ENCODE assay signal across 22 mouse cellular contexts in genomic region chr12:70809957-70810356, GRCm38 (mm10). TPM values are rescaled to one million over a fixed set of nuclear protein-coding genes. Genes with fewer than 3 reads are reported as not detected.
A peak's percentile ranks its signal among the peaks of the same experiment; 100 is the strongest.
DNase-seq lines count a peak whose midpoint lies in the region; ATAC-seq and TF ChIP-seq lines count a peak whose summit lies in the region.
"Had no signal": no experiment of that assay in that cellular context is flagged by ENCODE, and none has a peak within 500 bp of the region (broad histone marks: within the 10 kb centered on the region; RNA-seq: fewer than 3 reads in every experiment).

No protein-coding gene starts in this region.

- H3K4me1 ChIP-seq in hindbrain, embryonic 14.5 days (replicated peaks; ENCODE audit: control insufficient read depth, insufficient read depth, low read length), result no peaks in the 10 kb centered on the region
- no peaks in the 10 kb centered on the region for H3K4me1 ChIP-seq in hindbrain, embryonic 11.5 days (replicated peaks; ENCODE audit: control insufficient read depth, insufficient read depth, low read length)
- no peaks in the 10 kb centered on the region for H3K4me1 ChIP-seq in midbrain, postnatal 0 days (ENCODE audit: insufficient read depth, low read length)
- peaks cover 11% of the 10 kb centered on the region for H3K4me1 ChIP-seq in midbrain, embryonic 10.5 days
- H3K4me1 ChIP-seq: forebrain, embryonic 15.5 days had no signal

- DNase-seq in heart, adult 11 months, result peak; percentile 53
- DNase-seq in heart, postnatal 10 days, result no peak
- no peak for DNase-seq in hindbrain, embryonic 14.5 days (ENCODE audit: low spot score)
- DNase-seq in hindbrain, embryonic 11.5 days (ENCODE audit: low spot score), result no peak
- peak; percentile 47 for DNase-seq in midbrain, postnatal 0 days (ENCODE audit: low spot score)
- DNase-seq in midbrain, embryonic 10.5 days (ENCODE audit: low spot score), result no peak
- DNase-seq in embryo, embryonic 10 days (ENCODE audit: low spot score), result no peak
- DNase-seq: adrenal gland, adult 8-10 months; adrenal gland, postnatal 25 days; cerebellum, adult 18-20 months; cerebellum, adult 9-10 months; cerebellum, postnatal 14 days; gastrocnemius, postnatal 25 days; heart, adult 2 months; heart, postnatal 4 days had no signal

- H3K9me3 ChIP-seq in hindbrain, embryonic 14.5 days (ENCODE audit: control insufficient read depth, low read length), result no peaks in the 10 kb centered on the region
- no peaks in the 10 kb centered on the region for H3K9me3 ChIP-seq in hindbrain, embryonic 11.5 days (ENCODE audit: control insufficient read depth, low read length)
- no peaks in the 10 kb centered on the region for H3K9me3 ChIP-seq in midbrain, postnatal 0 days (ENCODE audit: low read length)
- H3K9me3 ChIP-seq in midbrain, embryonic 10.5 days (replicated peaks), result no peaks in the 10 kb centered on the region
- H3K9me3 ChIP-seq: embryonic facial prominence, embryonic 12.5 days; embryonic facial prominence, embryonic 15.5 days; forebrain, embryonic 15.5 days; heart, embryonic 10.5 days; heart, embryonic 13.5 days had no signal

- intact Hi-C loops in heart, postnatal 10 days (cut with DNase I), result no loop called here

- H3K36me3 ChIP-seq in hindbrain, embryonic 14.5 days (replicated peaks; ENCODE audit: control insufficient read depth, insufficient read depth), result no peaks in the 10 kb centered on the region
- no peaks in the 10 kb centered on the region for H3K36me3 ChIP-seq in hindbrain, embryonic 11.5 days (ENCODE audit: control insufficient read depth, insufficient read depth, low read length)
- no peaks in the 10 kb centered on the region for H3K36me3 ChIP-seq in midbrain, postnatal 0 days (ENCODE audit: insufficient read depth, low read length)
- no peaks in the 10 kb centered on the region for H3K36me3 ChIP-seq in midbrain, embryonic 10.5 days
- H3K36me3 ChIP-seq: embryonic facial prominence, embryonic 12.5 days; embryonic facial prominence, embryonic 15.5 days; forebrain, embryonic 15.5 days; heart, embryonic 10.5 days; heart, embryonic 13.5 days had no signal

- ATAC-seq in hindbrain, embryonic 14.5 days (ENCODE audit: low FRiP score), result no peak
- no peak for ATAC-seq in hindbrain, embryonic 11.5 days (ENCODE audit: low FRiP score)
- no peak for ATAC-seq in midbrain, postnatal 0 days (ENCODE audit: low FRiP score)
- ATAC-seq: activated CD4-positive, CD25-positive, alpha-beta regulatory T cell, adult 4 months; forebrain, embryonic 15.5 days; intestine, postnatal 0 days had no signal

- no peak overlapping the region for H3K4me2 ChIP-seq in hindbrain, embryonic 14.5 days (replicated peaks)
- no peak overlapping the region for H3K4me2 ChIP-seq in hindbrain, embryonic 11.5 days (replicated peaks; ENCODE audit: low read depth, low read length)
- no peak overlapping the region for H3K4me2 ChIP-seq in midbrain, postnatal 0 days (ENCODE audit: low read depth, low read length, poor library complexity, severe bottlenecking)
- H3K4me2 ChIP-seq: embryonic facial prominence, embryonic 12.5 days; embryonic facial prominence, embryonic 15.5 days; forebrain, embryonic 15.5 days; heart, embryonic 13.5 days had no signal

- peak overlapping the region; percentile 43; the same call in 1 of the 2 replicates for H3K27ac ChIP-seq in hindbrain, embryonic 14.5 days
- H3K27ac ChIP-seq in hindbrain, embryonic 11.5 days (ENCODE audit: low read depth, low read length), result no peak overlapping the region
- H3K27ac ChIP-seq in midbrain, postnatal 0 days (ENCODE audit: low read depth, low read length), result no peak overlapping the region
- no peak overlapping the region for H3K27ac ChIP-seq in midbrain, embryonic 10.5 days (replicated peaks)
- H3K27ac ChIP-seq: embryonic facial prominence, embryonic 12.5 days; embryonic facial prominence, embryonic 15.5 days; forebrain, embryonic 15.5 days had no signal

- no peak overlapping the region for H3K4me3 ChIP-seq in hindbrain, embryonic 14.5 days (replicated peaks; ENCODE audit: low read length)
- H3K4me3 ChIP-seq in hindbrain, embryonic 11.5 days (ENCODE audit: low read depth, low read length), result no peak overlapping the region
- H3K4me3 ChIP-seq in midbrain, postnatal 0 days (ENCODE audit: low read depth, low read length), result no peak overlapping the region
- no peak overlapping the region for H3K4me3 ChIP-seq in midbrain, embryonic 10.5 days
- H3K4me3 ChIP-seq: embryonic facial prominence, embryonic 12.5 days; embryonic facial prominence, embryonic 15.5 days; forebrain, embryonic 15.5 days; heart, adult 2 months; heart, embryonic 10.5 days; heart, embryonic 13.5 days had no signal

- no peak for TF ChIP-seq CTCF in midbrain, postnatal 0 days (IDR thresholded peaks at IDR 0.05)

- WGBS in hindbrain, embryonic 14.5 days, result 49% methylated on average over 2 of the region's 2 CpGs
- 86% methylated on average over 2 of the region's 2 CpGs for WGBS in hindbrain, embryonic 11.5 days
- 81% methylated on average over 2 of the region's 2 CpGs for WGBS in midbrain, postnatal 0 days
- WGBS in midbrain, embryonic 10.5 days, result 80% methylated on average over 2 of the region's 2 CpGs

- no peaks in the 10 kb centered on the region for H3K27me3 ChIP-seq in hindbrain, embryonic 14.5 days (ENCODE audit: control insufficient read depth, insufficient read depth, low read length)
- H3K27me3 ChIP-seq in hindbrain, embryonic 11.5 days (ENCODE audit: control insufficient read depth, insufficient read depth, low read length), result no peaks in the 10 kb centered on the region
- H3K27me3 ChIP-seq in midbrain, postnatal 0 days (ENCODE audit: insufficient read depth, low read length), result no peaks in the 10 kb centered on the region
- no peaks in the 10 kb centered on the region for H3K27me3 ChIP-seq in midbrain, embryonic 10.5 days (ENCODE audit: low read depth, poor library complexity, severe bottlenecking)
- H3K27me3 ChIP-seq: embryonic facial prominence, embryonic 12.5 days; embryonic facial prominence, embryonic 15.5 days; forebrain, embryonic 15.5 days; heart, embryonic 13.5 days had no signal

- no peak overlapping the region for H3K9ac ChIP-seq in hindbrain, embryonic 14.5 days
- no peak overlapping the region for H3K9ac ChIP-seq in hindbrain, embryonic 11.5 days (ENCODE audit: low read depth, low read length)
- no peak overlapping the region for H3K9ac ChIP-seq in midbrain, postnatal 0 days (replicated peaks; ENCODE audit: low read length, poor library complexity, severe bottlenecking)
- H3K9ac ChIP-seq: embryonic facial prominence, embryonic 12.5 days; embryonic facial prominence, embryonic 15.5 days; forebrain, embryonic 15.5 days; heart, embryonic 13.5 days had no signal

RNA-seq across cellular contexts. Expression of gene Frmd6, which starts 15.4 kb away (rescaled TPM):
- total RNA-seq in heart, postnatal 10 days (2021), result 10 to 100 TPM; 44.5 to 51.4 TPM
- 9.5 and 10.6 TPM in 2 replicates for polyA plus RNA-seq in hindbrain, embryonic 14.5 days (2014; fragmentation: Nextera tagmentation; extraction: Ambion mirVana)
- polyA plus RNA-seq in hindbrain, embryonic 11.5 days (2014; fragmentation: Nextera tagmentation; extraction: Ambion mirVana), result 18.5 and 23.5 TPM in 2 replicates
- total RNA-seq in midbrain, postnatal 0 days (2014; rRNA removed), result 7.2 and 8.9 TPM in 2 replicates
- 5.9 and 6.8 TPM in 2 replicates for polyA plus RNA-seq in midbrain, postnatal 0 days (2015; fragmentation: Nextera tagmentation; extraction: Ambion mirVana)
- polyA plus RNA-seq in midbrain, embryonic 10.5 days (2016; fragmentation: Nextera tagmentation; extraction: Ambion mirVana), result 18.0 and 19.2 TPM in 2 replicates

Comparison
In these comparisons a context has a peak if more than half of its experiments do, and no peak if none do; other contexts are left out.
1. DNase-seq: peak in heart, adult 11 months (single experiment) and midbrain, postnatal 0 days (single experiment); none in heart, postnatal 10 days (0 of 2), hindbrain, embryonic 14.5 days (single experiment), hindbrain, embryonic 11.5 days (single experiment), midbrain, embryonic 10.5 days (single experiment) and embryo, embryonic 10 days (single experiment).